Mouse (Mus musculus): ENCODE measurements at regions not wholly inside any gene's neighbourhood (a gene's known extent, or its start where the extent isn't known, plus 50 kb on each side); places are given as distances from the start of the nearest gene placed in this dataset.
A peak's percentile ranks its signal among the peaks of the same experiment; 100 is the strongest.

DNA sequence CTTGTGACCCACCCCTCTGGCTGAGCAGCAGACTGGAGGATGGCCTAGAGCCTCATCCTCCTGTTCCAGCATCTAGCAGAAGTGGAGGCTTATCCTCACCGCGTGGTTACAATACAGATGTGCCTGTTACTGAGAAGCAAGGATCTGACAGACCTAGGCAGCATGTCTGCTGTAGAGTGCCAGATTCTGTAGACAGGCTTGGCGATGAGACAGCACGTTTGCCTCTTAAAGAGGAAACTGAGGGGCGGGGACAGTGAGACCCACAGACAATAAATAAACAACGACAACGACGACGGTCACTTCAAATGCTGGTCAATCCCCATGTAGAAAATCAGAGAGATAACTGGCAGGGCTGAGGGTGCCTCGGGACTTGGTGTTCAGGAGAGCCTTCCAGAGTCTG lies 220.2 kb upstream of the Spdye4c start:
- no peak for TF ChIP-seq CTCF (IDR thresholded peaks at IDR 0.05; ENCODE audit: control insufficient read depth, insufficient read depth, insufficient replicate concordance, low read depth, low read length)
- peak; percentile 10; the same call in 1 of the 2 replicates for TF ChIP-seq POLR2A (IDR thresholded peaks at IDR 0.05; ENCODE audit: control insufficient read depth, low read depth, low read length)
